Mouse (Mus musculus) testis, postnatal 14 days (tissue): ENCODE measurements around the gene Borcs6.
A peak's percentile ranks its signal among the peaks of the same experiment; 100 is the strongest.

Source experiments
- DNase-seq: peaks from one replicate; pipeline ENCODE4 v3.0.0; 2021; ENCODE audit warnings: low spot score

Gene Borcs6

GRCm38 (mm10) chr11:69071262-69071661 is 11.7 kb downstream of the Borcs6 start:
- no peak for DNase-seq

- DNase-seq: no peak
Measured at GRCm38 (mm10) chr11:69072234-69072633, 12.7 kb downstream of the Borcs6 start.

GRCm38 (mm10) chr11:69072666-69073064 is 13.1 kb downstream of the Borcs6 start:
- no peak for DNase-seq

GRCm38 (mm10) chr11:69073065-69073888 is 13.8 kb downstream of the Borcs6 start:
- DNase-seq: peak; percentile 89

- no peak for DNase-seq
Measured at GRCm38 (mm10) chr11:69073951-69074775, 14.6 kb downstream of the Borcs6 start.

- no peak for DNase-seq
Measured at GRCm38 (mm10) chr11:69074776-69075069, 15.2 kb downstream of the Borcs6 start.

- no peak for DNase-seq
Measured at GRCm38 (mm10) chr11:69075764-69076479, 16.4 kb downstream of the Borcs6 start.

GRCm38 (mm10) chr11:69076572-69076971 is 17.1 kb downstream of the Borcs6 start:
- no peak for DNase-seq

- no peak for DNase-seq
Measured at GRCm38 (mm10) chr11:69077316-69077715, 17.8 kb downstream of the Borcs6 start.

- DNase-seq: no peak
Measured at GRCm38 (mm10) chr11:69078041-69078440, 18.5 kb downstream of the Borcs6 start.

- DNase-seq: no peak
Measured at GRCm38 (mm10) chr11:69078805-69079438, 19.4 kb downstream of the Borcs6 start.

- DNase-seq: no peak
Measured at GRCm38 (mm10) chr11:69080102-69080854, 20.8 kb downstream of the Borcs6 start.

- no peak for DNase-seq
Measured at GRCm38 (mm10) chr11:69080855-69081222, 21.3 kb downstream of the Borcs6 start.

GRCm38 (mm10) chr11:69081613-69082012 is 22.1 kb downstream of the Borcs6 start:
- no peak for DNase-seq

GRCm38 (mm10) chr11:69085608-69086007 is 26.1 kb downstream of the Borcs6 start:
- DNase-seq: no peak

- DNase-seq: no peak
Measured at GRCm38 (mm10) chr11:69086390-69086789, 26.9 kb downstream of the Borcs6 start.

- DNase-seq: no peak
Measured at GRCm38 (mm10) chr11:69087082-69087481, 27.6 kb downstream of the Borcs6 start.

- DNase-seq: no peak
Measured at GRCm38 (mm10) chr11:69087597-69087996, 28.1 kb downstream of the Borcs6 start.

- DNase-seq: peak; percentile 90
Measured at GRCm38 (mm10) chr11:69088103-69088855, 28.8 kb downstream of the Borcs6 start, which contains the start of gene Vamp2. Vamp2 (plus strand) TSS chr11:69088490.

GRCm38 (mm10) chr11:69088856-69089615 is 29.5 kb downstream of the Borcs6 start:
- peak; percentile 30 for DNase-seq
